Mouse (Mus musculus) B cell, adult 2 months (primary cell): Measurements from ENCODE around the gene Dynlt1b.
"Not testable (repeated sequence)": the region's sequence is repeated elsewhere in the genome, so short reads cannot be mapped to it uniquely, and the experiment has no call there.

Experiments
- DNase-seq, 2 experiments: peaks; one replicate each; pipeline ENCODE4 v3.0.0; 2022

The Dynlt1b gene

DNA sequence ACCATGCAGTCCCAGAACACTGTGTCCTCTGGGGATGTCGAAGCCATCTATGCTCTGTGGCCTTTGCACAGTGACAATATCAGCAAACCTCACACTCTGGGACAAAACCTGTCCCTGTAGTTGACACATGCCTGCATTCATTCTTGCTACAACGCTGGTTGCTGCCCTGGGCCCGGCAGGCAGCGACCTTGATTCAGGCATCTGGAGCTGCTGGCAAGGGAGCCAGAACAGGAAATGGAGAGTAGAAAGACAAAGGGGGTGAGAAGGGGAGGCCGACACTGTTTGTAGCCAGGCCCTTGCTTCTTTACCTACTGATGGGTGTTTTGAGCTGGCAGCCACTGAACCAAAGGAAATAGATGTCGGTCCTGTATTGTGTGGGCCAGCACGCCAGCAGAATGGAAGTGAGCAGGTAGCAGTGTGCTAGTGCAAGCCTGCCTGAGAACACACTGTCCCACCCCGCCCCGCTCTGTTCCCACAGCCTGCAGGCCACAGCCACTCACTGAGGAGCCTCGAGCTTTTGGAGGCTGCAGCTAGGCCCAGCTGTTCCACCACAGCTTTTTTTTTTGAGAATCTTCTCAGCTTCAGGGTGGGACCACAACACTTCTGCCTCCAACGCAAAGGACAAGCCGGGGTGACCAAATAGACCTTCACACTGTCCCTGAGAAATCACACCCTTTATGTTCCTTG lies 5.5 kb upstream of the Dynlt1b start:
- DNase-seq = not testable (repeated sequence)

DNA sequence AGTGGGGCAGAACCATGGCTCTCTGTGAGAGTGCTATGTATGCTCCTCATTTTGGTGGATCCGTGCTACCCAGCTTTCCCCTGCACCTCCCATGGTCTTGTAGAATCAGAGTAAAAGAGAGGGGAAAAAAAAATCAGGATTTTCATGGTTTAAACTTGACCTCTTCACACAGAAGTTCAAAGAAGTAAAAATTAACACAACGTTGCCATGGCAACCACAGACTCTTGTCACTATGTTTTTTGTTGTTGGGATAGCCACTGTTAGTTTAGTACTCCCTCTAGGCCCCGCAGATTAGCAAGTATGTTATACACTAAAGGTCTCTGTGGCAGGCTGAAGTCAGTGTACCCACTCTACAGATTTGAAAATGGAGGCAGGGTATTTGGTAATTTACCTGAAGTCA lies 4.6 kb upstream of the Dynlt1b start:
- DNase-seq = not testable (repeated sequence)

DNA sequence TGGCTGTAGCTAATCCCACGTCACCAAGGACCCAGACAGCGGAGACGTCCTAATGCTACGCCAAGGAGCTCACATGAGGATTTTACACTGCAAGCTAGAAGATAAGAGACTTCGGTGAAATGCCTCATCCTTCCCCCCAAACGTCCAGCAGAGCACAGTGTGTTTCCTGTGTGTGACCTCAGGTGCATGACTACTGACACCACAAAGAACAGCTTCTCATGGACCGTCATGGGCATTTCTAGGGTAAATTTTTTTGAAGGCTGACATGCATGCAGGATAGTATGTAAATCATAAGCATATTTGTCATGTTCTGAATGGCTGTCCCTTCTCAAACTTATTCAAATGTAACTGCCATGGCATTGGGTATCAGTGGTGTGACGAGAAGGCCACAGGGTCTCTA lies 3.0 kb upstream of the Dynlt1b start:
- not testable (repeated sequence) for DNase-seq

DNA sequence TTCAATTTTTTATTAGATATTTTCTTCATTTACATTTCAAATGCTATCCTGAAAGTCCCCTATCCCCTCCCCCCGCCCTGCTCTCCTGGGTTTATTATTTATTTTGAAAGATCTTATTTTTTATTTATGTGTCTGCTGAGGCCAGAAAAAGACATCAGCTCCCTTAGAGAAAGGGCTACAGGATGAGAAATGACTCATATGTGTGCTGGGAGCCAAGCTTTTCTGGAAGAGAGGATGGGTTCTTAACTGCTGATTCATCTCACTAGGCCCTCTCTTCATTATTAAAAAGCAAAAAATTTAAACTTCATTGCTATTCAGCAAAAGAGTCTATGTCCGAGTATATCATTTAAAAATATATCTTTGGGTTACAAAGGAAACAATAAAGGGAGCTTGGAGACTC lies 986 bp upstream of the Dynlt1b start:
- DNase-seq = not testable (repeated sequence)

DNA sequence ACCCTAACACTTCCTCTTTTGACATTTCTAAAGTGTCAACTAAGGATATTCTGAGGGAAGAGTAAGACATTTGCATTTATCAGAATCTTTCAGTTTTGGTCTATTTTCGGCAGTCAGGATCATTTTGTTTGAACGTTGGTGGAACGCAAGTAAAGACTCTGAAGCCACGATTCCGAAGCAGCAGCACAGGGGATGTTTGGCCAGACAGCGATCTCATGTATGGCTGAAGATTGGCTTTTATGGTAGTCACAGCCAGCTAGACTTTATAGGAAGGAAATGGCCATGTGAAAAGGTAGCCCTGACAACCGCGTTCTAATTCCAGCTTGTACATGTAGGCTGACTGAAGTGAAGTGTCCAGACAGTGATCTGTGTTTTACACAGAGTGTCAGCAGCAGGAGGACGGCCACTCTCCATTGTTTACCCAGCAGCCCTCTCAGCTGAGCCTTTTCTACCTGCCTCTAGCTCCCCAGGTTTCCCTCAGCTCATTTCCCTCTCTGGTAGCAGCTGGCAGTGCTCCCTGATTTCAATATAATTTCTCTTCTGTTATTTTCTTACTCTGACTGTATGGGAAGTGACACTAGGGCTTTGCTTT lies 594 bp downstream of the Dynlt1b start:
- not testable (repeated sequence) for DNase-seq

DNA sequence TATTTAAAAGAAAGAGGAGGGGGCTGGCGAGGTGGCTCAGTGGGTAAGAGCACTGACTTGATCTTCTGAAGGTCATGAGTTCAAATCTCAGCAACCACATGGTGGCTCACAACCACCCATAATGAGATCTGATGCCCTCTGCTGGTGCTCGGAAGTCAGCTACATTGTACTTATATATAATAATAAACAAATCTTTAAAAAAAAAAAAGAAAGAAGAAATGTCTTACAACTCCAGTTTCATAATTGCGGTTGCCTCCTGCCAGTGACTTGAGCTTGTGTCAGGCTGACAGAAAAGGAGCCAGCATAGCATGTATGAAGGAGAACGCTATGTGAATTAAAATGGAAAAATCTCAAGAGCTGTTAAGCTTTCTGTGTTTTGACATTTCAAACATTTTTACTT lies 2.5 kb downstream of the Dynlt1b start:
- DNase-seq = peak; percentile 45 to 54

DNA sequence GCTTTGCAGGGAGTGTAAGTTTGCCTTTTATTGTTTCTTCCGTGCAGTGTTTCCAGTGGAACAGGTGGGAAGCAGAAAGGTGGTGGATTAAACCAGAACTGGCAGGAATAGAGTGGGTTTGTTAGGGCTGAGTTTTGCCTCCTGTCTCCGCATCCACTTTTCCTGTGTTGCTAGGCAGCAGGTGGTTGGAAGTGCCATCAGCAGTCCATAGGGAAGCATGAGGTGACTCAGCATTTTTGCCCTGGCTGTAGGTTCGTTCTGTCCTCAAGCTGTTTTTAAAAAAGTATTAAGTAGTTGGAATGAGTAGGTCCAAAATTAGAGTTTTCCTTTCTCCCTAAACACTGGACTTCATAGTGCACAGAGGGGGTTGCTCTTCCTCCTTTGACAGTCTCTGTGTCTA lies 3.8 kb downstream of the Dynlt1b start:
- not testable (repeated sequence) for DNase-seq

DNA sequence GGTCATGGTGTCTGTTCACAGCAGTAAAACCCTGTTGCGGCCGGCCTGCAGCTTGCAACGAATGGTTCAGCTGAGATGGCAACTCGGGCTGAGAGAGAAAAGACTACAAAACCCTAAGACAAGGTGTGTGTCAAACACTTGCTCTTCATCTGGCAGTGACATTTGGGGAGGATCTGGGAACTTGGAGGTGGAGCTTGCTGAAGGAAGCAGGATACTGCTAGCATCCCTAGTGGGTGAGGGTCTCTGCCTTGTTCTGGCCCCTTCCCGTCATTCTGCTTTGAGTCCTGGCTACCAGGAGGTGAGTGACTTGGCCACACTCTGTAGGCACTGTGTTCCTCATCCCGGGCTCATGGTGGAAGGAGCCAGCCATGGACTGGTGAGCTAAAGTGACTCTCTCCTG lies 8.2 kb downstream of the Dynlt1b start:
- not testable (repeated sequence) for DNase-seq

DNA sequence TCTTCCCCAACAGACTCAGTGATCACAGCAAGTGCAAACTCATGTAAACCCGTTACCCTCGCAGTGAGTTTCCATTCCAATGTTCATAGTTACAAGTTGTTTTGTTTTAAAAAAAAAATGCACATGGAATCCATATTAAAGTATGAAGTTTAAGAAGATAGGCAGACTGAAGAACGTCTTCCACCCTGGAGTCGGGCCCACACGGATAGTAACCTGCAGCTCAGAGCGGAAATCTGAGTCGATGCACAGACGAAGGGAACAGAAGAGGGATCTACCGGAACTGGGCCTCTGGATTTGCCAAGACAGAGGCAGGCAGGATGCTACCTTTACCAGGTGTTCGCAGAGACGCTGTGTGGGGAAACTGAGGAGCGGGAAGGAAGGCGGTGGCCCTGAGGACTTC lies 10.0 kb downstream of the Dynlt1b start:
- not testable (repeated sequence) for DNase-seq

DNA sequence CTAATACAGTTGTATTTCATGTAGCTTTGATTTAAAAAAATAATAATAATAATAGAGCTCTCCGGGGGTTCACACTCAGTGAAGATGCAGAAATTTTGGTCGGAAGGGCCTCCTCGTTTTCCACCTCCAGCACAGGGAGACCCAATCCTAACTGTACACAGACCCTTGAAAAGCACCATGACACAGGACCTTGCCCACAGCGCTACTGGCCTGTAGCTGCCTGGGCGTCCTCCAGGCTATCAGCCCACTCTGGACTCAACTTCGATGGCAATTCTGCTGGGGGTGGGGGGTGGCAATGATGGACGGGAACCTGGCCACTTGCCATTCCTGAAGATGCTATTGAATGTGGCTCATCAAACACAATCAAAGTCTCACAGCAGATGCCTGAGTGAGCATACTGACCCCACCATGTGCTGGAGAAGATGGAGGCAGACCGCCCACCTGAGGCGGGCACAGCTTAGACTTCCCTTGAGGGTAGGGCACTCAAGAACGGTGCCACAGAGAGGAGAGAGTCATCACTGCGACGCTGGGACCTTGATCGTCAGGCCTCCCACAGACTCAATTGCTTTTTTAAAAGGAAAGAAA lies 10.7 kb downstream of the Dynlt1b start:
- not testable (repeated sequence) for DNase-seq

DNA sequence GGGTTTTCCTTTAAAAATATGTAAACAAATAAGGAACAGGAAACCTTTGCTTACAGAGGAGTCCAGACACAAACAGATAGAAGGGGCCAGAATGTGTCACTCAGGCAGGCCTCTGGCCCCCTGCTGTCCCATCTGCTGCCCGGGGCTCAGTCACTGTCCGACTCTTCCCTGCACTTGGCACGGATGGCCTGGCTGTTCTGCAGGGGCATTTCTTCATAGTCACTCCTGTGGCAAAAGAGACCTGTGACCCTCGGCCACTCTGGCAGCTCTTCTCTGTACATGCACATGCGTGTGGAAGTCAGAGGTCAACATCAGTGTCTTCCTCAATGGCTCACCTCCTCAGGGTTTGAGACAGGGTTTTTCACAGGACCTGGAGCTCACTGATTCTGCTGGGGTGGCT lies 11.3 kb downstream of the Dynlt1b start:
- not testable (repeated sequence) for DNase-seq

DNA sequence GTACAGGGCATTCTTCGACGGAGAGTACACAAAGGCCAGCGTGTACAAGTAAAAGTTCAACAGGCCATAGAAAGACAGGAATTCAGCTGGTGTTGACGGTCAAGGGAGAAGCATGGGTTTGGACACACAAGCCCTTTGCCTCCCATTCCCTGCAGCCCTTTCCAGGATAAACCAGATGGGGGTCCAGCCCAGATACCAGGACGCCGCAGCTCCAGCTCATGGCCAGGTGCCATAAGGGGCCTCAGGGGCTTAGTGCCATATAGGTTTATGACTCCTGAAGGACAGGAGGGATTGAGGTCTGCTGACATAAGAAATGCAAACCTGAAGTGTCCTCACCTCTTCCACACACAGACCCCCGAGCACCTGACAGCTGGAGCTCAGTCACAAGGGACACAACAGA lies 12.6 kb downstream of the Dynlt1b start:
- DNase-seq = not testable (repeated sequence)

DNA sequence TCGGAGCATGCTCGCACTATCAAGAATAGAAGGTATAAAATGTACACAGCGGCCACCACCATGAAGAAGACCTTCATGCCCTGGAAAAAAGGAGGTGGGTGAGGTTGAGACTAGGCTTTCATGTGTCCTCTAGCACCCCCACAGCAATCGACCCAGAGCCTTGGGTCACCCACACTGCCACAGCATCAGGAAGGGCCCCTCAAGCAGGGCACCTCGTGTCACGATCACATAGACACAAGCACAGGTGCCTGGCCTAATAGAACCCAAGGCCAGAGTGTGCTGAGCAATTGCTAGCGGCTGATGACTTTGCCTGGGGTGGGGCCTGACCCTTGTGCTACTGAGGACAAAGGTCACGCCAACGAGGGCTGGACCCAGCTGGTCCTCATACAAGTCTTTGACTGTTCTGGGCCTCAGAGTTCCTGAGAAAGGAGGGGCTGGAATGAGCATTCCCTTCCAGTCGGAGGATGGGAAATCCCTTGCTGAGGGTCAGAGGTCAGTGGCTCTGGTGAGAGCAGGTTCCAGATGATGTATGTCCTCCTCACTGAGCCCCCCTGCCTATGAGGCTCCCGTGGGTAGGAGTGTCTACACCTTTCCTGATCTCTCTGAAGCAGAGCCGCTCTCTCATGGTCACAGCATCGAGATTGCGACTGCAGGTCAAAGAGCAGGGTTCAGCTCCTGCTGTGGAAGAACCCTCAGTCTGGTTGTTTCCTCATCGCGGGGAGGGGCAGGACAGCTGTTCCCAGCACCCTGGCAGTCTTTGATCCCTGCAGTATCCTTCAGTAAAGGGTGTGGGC lies 16.1 kb downstream of the Dynlt1b start:
- not testable (repeated sequence) for DNase-seq

DNA sequence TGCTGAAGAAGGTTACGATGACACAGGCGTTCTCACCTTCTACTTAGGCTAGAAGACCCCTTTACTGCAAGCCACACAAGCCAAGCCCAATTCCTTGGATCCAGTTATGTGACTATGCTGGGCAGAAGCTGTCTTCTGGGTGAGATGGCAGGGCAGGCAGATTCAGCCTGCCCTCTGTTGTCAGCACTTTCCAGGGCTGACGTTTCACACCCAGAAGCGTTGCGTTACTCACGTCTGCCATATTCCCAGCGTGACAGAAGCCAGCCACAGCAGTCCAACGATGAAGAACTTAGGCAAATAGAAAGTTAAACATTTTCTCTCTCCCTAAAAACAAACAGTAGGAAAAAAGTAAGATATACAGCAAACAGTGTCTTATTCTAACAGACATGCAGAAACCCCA lies 18.4 kb downstream of the Dynlt1b start:
- not testable (repeated sequence) for DNase-seq

DNA sequence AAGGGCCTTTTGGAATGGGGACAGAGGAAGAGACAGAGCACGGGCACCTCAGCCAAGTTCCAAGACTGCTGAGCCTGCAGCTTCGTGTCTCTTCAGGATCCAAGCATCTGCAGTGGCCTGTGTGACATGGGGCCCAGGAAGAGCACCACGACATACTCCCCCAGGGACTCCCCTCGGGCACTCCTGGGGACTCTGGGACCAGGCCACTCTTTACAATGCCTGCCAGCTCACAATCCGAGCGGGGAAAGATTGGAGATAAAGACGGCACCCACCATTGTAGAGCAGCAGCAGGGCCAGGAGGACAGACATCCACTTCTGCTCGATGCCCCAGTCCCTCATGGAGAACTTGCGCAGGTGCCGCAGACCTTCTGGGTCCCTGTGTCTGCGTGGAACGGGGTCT lies 19.3 kb downstream of the Dynlt1b start:
- DNase-seq = not testable (repeated sequence)

DNA sequence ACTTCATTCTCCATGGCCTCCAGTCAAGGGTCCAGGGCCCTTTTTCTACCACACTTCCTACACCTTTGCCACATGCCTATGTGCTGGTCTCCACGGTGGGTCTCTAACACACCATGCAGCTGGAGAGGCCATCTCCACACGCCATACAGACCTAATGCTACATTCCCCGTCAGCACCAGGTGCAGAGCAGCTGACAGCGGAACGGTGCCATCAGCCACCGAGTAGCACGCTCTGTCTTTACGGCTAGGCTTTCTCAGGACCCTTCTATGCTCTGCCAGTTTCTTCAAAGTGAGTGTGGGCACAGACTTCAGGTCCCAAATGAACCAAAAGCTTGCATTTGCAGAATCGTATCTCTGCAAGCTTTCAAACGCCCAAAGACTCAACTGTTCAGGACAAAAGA lies 21.3 kb downstream of the Dynlt1b start:
- DNase-seq = not testable (repeated sequence)

DNA sequence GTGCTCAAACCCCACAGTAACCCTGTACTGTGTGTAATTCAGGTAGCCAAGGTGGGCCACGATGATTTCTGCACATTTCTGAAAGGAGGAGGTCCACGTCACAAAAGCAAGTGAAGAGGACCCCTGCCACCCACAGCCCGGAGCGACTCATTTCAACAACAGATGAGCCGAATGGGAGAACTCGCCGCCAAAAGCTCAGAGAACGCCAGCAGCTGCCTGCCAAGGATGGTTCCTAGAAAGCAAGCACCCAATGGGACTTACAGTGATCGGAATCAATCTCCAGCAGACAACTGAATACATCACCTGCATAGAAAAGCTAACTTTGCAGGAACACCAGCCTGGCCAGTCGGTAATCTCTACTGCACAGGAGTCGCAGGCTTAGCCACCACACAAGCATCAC lies 22.8 kb downstream of the Dynlt1b start:
- DNase-seq = not testable (repeated sequence)

DNA sequence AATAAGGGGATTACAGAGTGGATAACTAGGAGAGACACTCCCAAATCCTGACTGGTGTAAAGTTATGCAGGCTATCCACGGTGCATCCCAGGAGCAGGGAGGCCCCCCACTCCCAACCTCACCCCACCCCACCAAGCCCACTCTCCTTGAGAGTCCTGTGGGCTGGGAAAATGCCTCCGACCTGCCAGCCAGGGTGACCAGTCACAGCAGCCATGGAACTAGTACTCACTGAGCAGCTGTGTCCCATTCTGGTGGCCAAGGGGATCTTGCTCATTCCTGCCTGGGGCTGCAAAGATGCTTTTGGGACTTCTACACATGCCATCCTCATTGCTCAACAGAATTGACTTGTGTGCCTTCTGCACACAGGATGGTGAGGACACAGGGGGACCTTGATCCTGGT lies 24.8 kb downstream of the Dynlt1b start:
- not testable (repeated sequence) for DNase-seq

DNA sequence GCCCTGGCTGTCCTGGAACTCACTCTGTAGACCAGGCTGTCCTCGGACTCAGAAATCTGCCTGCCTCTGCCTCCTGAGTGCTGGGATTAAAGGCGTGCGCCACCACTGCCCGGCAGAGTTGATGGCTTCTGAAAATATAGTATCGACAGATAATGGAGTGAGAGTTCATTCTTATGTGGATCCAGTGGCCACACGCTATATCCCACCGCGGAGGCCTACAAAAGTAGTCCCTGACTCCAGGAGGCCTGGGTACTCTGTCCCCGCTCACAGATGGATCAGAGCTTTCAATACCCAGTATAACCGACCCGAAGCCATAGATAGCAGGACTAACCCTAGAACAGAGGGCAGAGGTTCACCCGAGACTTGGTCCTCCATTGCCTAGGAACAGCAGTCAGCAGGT lies 26.0 kb downstream of the Dynlt1b start:
- not testable (repeated sequence) for DNase-seq

DNA sequence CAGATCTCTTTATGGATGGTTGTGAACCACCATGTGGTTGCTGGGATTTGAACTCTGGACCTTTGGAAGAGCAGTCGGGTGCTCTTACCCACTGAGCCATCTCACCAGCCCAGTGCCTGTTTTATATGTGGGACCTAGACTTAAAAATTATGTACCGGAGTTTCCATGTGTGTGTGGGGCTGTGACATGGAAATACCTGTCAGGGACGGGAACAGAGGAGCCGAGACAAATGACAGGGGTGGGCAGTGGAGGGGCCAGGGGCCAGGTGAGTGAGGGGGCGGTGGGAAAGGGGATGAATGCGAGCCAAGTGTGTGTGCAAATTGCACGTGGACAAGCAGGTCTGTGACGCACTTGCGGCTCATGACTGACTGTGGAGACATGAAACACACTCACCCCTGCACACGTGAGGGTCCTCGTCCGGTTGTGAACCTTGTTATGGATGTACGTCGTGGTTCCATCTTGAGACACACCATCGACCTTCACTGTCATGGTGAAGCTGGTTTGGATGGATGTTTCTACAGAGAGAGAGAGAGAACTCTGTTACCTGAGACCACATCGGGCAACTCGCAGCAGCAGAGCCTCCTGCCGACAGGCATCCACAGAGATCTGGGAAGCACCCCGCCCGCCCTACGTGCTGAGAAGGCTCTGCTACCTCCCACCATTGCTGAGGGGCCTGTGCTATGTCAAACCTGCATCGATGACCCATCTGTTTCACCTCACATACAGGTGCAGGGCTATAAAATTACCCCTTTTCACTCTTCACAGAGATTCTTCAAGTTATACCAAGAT lies 26.9 kb downstream of the Dynlt1b start:
- not testable (repeated sequence) for DNase-seq

DNA sequence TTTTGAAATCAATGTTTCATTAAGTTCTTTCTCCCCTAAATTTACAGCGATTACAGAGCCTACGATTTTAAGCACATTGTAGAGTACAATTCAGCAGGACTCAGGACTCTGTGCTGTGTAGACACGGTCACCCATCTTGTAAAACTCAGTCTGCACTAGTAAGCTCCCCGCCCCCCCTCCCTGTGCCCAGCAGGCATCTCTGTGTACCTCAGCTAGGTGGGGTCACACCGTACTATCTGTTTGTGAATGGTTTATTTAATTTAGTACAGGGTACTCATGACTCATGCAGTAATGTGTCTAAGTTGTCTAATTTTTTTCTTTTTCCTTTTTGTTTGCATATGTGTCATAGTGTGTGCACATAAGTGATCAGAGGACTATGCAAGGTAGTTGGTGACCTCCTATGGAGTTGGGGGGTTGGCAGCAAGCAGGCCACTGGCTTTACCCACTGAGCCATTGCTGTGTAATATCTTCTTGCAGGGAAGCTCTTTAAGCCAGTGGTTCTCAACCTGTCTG lies 31.2 kb downstream of the Dynlt1b start:
- DNase-seq = not testable (repeated sequence)

DNA sequence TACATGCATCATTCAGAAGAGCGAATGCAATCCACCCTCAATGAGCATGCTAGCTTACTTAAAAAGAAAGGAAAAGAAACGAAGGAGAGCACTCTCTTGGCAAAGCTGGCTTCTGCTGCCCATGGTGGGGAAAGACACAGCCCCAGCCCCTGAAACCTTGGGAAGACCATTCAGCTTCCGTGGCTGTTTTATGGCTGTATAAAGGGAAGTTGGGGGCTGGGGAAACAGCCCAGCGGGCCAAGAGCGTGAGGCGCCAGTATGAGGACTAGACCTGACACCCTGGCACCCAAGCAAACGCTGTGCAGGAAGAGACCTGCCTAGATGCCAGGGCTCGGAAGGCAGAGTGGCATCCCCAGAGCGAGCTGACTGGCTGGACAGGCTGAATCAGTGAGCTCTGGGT lies 35.8 kb downstream of the Dynlt1b start:
- not testable (repeated sequence) for DNase-seq
